Mouse (Mus musculus) heart, postnatal 0 days (tissue): ENCODE measurements around the gene Bcan.

Experiments used
- CTCF ChIP-seq: IDR thresholded peaks from 2 replicates; pipeline ENCODE4 v1.5.1; 2016; ENCODE audit warnings: antibody characterized with exemption, control low read depth, low read depth
- EP300 ChIP-seq: IDR thresholded peaks from 2 replicates; pipeline ENCODE4 v1.6.1; 2016; ENCODE audit warnings: antibody characterized with exemption, low read depth

DNA sequence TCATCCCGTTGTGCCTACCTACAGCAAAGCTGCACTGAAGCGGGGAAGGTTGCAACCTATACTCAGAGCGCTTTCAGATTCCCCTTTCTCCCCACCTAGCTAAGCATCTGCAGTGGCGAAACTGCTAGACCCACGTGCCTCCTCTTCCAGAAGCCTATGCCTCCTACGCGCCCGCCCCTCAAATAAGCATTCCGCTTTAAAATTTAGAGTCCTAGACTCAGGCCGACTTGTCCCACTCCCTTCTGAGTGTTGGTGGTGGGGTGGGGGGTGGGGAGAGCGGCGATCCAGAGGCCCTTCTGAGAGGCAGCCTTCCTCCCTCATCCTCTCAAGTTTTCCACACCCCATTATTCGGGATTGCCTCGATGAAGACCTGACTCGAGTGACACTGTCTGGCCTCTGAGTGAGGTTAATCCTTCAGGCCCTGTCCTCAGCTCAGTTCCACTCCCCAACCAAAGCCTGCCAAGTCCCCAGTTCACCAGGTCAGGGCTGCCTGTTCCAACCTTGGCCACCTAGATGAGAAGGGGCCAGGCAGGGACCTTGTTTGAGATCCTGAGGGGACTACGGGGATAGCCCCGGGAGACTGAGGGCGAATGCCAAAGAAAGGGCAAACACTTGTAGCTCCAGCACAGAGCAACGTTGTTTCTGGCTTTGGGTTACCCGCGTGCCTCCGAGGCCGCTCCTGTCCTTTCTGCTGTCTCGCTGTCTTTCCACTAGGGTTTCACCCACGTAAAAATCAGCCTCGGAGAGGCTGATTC is 52.8 kb downstream of the Bcan start:
- TF ChIP-seq EP300 (no peak), CTCF (no peak)
